Mouse (Mus musculus) yolk sac, embryonic 10.5 days (tissue): Measurements from ENCODE around the gene Ccdc13.

Source experiments
- DNase-seq: peaks from one replicate; pipeline ENCODE4 v3.0.0-alpha.2; 2017; ENCODE audit warnings: low spot score

Gene Ccdc13

GRCm38 (mm10) chr9:121846526-121847118 lies 7.4 kb upstream of the Ccdc13 start:
- no peak for DNase-seq

DNA sequence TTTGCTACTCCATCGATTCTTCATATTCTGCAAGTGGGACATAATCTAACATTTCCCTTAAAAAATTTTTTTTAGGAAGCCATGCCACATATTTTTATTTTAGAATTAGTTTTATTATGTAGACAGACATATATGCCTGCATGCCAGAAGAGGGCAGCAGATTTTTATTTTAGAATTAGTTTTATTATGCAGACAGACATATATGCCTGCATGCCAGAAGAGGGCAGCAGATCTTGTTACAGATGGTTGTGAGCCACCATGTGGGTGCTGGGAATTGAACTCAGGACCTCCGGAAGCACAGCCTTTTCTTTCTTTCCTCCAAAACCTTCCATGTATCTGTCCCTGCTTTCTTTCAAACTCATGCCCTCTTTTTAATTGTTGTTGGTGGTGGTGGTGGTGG lies 3.7 kb upstream of the Ccdc13 start:
- DNase-seq, result no peak

DNA sequence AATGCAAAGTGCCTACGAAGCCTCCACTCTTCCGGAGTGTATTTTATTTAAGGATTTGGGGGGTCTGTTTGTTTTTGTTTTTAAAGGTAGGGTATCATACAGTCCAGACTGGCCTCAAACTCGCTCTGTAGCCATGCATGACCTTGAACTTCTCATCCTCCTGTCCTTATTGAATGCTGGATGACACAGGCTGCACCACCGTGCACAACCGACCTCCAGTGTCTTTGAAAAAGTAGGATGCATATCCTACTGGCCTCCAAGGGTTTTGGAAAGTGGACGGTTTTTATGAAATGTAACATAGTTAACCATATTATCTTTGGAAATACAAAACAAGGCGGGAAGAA lies 333 bp upstream of the Ccdc13 start:
- no peak for DNase-seq

DNA sequence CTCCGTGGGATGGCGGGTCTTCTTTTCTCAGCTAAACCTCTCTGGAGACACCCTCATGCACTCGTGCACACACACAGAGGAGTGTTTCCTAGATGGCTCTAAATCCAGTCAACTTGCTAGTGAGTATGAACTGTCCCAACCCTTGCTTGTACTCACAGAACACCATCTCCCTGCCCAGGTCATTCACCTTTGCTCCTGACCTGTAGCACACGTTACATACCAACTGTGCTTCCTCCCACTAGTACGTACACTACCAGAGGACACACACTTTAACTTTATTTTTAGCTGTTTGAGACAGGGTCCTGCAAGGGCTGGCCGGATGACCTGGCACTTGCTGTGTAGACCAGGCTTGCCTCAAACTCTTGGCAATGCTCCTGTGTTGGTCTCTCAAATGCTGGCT lies 1.3 kb downstream of the Ccdc13 start:
- no peak for DNase-seq

- DNase-seq, result no peak
These were observed 5.4 kb downstream of the Ccdc13 start for GRCm38 (mm10) chr9:121833825-121834224.

DNA sequence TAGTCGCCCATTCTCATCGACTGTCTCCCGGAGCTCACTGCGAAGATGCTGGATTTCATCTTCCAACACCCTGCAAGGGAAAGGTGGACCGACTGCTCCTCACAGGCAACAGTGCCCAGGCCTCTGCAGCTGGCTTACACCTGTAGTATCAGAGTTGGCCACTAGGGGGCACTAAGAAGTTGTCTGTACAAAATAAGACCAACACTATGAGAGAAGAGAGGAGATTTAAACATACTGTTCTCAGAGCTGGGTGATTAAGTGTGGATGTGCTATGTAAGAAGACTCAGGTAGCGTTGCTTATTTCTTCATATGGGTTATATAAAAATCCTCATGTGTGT lies 8.3 kb downstream of the Ccdc13 start:
- DNase-seq, result peak; percentile 55

DNA sequence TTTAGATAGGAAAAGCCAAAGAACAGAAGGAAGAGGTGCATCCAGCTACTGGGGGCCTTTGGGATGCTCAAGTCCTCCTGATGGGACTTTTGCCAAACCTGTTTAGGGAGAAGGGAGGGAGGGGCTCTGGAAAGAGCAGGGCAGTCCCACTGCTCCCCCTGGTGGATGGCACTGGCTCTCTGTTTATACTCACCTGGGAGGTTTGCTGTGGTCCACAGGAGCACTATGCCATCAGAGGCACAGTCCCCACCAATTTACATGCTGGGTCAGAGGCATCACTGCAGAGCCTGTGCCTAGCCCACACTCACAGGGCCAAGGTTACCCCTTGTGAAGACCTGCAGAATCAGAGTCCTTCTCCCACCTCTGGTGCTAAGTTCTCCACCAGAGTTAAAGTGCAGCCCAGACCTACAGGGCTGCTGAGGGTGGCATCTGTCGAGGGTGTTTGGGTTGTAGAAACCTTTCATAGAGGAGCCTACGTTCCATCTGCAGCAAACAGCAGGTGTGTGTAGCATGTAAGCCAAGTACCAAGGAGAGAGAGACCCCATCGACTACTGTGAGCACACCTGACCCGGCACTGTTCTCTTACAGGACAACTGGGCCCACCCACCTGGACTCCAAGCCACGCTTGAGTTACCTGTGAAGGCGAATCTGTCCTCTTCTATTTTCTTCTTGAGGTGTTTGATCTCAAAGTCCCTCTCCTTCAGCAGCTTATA lies 8.9 kb downstream of the Ccdc13 start:
- DNase-seq, result no peak

DNA sequence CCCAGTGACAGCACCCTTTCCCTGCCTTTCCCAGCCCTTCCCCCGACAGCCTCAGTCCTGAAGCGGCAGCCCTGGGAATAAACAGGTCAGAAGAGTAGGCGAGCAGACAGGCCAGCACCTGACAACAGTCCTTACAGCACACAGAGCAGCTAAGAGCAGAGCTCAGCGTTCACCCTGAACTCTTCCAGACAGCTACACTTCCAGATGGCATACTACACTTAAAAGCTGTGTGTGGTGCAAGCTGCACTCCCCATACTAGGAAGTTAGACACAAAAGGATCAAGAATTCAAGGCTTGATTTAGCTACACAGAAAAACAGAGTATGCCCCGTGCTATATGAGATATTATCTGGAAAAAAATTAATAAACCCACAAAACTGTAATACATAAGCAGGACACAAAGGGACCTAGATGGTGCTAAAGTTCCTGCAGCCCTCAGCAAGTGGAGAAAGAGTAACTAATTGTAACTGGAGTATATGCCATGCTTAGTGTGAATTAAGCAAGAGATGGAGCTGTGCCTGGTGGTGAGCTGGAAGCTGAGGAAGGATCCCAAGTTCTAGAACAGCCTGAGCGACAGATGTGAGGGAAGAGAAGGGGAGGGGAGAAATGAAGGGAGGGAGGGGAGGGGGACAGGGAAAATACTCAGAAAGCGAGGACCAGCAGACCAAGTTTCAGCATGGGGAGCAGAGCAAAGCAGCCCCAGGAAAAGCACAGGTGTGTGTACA lies 9.8 kb downstream of the Ccdc13 start:
- DNase-seq, result no peak

GRCm38 (mm10) chr9:121828314-121828713 lies 10.9 kb downstream of the Ccdc13 start:
- no peak for DNase-seq

DNA sequence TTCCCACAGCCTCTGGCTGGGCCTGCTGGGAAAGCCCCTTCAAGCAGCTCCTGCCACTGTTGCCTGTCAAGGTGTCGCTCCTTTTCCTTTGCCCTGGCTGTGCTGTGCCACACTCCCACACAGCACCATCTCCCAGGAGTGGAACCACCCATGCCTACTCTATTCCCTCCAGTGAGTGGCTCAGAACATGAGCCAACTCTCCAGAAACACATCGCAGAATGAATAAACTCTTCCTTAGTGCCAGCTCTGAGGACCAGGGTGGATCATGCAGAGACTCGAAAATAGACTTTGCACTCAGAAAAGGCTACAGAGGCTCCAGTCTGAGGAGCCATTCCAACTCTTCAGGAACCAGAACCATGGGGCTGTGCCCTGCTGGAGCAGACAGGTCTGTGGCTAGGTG lies 12.9 kb downstream of the Ccdc13 start:
- no peak for DNase-seq

DNA sequence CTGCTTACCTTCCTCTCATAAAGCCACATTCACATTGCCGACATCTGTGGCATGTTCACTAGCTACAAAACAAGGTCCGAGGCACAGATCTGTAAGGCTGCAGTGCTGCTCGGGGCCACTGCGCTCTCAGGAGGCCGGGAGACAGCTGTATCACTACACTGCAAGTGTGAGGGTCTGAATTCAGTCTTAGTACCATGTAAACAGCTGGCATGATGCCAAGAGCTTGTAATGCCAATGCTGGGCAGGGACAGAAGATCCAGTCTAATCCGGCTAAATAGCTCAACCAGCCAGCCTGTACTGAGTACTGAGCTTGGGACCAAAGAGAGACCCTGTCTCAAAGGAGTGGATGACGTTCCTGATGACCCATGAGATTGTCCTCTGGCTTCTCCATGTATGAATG lies 15.3 kb downstream of the Ccdc13 start:
- DNase-seq, result no peak

GRCm38 (mm10) chr9:121823051-121823450 lies 16.2 kb downstream of the Ccdc13 start:
- no peak for DNase-seq

DNA sequence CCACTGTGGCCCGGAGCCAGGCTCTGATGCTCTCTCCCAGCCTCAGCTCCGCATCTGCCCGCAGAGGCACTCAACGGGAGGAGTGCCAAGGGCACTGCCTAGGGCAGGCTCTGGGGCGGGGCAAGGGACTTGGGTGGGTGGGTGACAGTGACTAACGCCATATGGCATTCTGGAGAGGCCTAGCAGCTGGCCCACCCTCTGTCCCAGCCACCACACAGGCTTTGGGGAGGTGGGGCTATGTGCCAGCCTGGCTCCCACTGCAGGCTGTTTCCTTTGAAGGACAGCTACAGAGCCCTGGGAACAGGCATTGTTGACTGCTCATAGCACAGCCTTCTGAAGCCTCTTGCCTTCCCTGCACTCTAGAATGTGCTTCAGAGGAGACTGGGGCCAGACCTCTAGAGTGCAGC lies 16.7 kb downstream of the Ccdc13 start:
- DNase-seq, result no peak

DNA sequence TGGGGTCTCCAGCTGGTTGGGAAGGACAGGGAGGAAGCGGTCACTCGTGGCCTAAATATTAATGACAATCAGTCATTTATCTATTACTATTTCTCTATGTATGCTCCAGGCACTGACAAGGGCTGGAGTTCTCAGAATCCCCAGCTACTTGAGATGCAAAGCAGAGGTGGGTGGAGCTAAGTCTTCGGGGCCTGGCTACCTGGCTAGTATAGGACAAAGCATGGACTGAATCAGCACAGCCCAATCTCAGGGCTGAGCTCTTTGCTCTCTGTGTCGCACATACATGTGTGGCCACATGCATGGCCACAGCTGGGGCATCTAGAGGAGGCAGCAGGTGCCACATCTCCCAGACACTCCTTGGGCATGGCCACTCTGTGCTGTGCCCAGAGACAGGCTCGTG lies 18.5 kb downstream of the Ccdc13 start:
- no peak for DNase-seq

DNA sequence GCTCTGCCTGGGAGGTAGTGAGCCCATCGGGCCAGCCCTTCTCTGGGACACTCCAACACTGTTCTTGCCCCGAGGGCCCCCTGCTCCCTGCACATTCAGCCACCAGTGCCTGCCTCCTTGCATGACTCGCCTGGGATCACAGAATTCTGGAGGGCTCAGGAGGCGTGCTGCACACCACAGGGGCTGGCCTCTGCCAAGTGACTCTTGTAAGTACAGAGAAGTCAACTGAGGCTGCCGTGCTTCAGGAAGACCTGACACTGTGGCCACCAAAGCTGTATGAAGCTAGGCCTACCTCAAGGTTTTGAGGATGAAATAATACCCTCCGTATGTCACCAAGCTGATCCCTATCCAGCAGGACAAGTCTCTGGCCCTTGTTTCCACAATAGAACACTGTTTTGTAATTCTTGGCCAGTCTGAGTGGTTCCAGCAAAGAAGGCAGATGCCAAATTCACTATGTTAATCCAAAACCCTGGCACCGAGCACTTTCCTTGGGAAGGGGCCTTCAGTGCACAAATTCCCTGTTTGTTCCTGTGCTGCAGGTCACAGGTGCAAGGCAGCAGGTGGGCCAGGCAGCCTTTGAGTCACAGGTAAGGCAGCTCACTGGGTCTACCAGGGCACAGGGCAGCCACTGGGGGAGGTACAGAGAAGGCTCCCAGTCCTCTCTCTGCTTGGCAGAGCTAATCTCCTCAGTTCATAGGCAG lies 19.3 kb downstream of the Ccdc13 start:
- no peak for DNase-seq

- DNase-seq, result no peak
These were observed 20.0 kb downstream of the Ccdc13 start for GRCm38 (mm10) chr9:121819073-121819770.

DNA sequence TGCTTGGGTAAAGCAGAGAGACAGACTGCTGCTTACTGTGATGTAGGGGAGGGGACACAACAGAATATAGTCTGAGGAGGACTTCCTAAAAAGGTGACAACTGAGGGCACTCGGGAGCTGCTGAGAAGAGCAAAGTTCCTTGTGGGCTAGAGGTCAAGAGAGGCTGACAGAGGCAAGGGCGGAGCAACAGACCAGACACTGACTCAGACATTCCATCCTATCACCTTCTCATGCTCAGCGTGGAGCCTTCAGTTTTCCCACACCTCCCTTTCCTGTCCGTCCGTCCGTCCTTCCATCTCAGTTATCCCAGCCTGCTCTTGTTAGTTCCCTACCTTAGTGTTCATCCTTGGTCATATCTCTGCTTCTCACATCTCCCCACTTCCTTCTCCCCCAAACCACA lies 24.1 kb downstream of the Ccdc13 start:
- DNase-seq, result peak; percentile 60

DNA sequence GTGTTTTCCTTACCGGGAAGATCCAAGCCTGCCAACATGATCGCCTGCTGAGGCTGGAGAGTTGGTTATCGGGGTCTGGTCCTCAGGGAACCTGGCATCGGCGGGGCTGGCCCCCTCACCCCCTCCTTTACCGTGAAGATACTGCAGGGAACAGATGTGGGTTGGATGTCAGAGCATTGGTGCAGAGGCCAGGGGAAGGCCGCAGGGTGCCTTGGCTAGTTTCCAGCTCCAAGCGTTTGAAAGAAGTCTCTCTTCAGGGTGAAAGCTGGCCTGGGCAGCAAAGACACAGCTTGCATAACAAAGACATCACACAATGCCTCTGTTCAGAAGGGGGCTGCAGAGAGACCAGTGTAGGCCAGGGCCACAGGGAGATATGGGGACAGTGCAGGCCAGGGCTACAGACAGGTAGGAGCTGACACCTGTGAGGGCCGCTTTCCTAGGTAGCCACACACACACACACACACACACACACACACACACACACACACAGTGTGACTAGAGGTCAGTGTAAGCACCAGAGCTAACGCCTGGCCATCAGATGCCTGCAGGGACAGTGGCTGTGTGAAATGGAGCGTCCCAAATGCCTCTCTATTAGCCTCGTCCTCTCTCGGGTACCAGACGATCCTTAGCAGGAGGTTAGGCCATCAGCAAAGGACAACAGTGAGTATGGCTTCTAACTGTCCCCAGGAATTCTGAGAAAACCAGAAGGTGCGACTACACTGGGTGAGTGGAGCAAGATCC lies 29.0 kb downstream of the Ccdc13 start:
- no peak for DNase-seq

DNA sequence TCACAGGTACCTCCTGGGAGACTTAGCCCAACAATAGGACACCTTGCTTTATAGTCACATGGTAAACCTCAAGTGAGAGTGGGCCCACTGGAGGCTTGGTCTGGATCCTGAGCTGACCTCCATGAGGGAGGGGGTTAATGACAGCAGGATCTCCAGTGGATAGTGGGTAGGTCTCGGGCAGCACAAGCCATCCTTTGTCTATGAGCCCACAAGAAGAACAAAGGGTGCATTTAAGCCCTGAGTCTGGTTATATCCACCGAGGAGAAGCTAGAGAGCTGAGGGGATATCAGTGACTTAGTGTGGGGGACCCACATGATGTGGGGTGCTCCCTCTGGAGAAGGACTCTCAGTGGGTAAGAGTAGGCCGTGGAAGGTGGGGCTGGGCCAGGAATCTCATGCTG lies 30.8 kb downstream of the Ccdc13 start:
- no peak for DNase-seq

GRCm38 (mm10) chr9:121807947-121808346 lies 31.3 kb downstream of the Ccdc13 start:
- DNase-seq, result no peak

- DNase-seq, result no peak
These were observed 31.7 kb downstream of the Ccdc13 start for GRCm38 (mm10) chr9:121807546-121807945.

DNA sequence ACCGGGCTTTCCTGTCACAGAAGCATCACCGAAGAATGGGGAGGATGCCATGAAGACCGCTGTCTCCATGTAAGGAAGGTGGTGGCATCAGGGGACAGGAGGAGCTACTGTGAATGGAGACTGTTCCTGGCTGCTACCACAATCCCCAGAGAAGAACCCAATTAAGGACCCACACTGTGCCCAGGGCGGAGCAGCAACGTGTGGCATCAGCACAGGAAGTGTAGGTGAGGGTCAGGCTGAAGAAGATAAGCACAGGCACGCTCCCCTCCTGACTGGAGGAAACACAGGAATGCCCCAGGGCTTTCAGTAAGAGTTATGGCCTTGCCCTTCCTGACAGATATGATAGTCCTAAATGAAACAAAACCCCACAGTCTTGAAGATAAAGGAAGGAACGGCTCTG lies 36.5 kb downstream of the Ccdc13 start:
- DNase-seq, result peak; percentile 7
